Mouse (Mus musculus) kidney, adult 2 months (tissue): ENCODE results near the gene Ppp2ca. TPM values are rescaled to one million over a fixed set of nuclear protein-coding genes. Genes with fewer than 3 reads are reported as not detected.

Experiments
- DNase-seq: peaks from one replicate; pipeline ENCODE4 v3.0.0; 2021
- H3K27ac ChIP-seq: fragments of 200-500 bp; 2 replicates; pipeline ENCODE4 v1.5.1; 2012; ENCODE audit warnings: low read depth, low read length, control low read depth, inconsistent platforms; ENCODE audit not compliant: insufficient read depth
- H3K27me3 ChIP-seq: fragments of 200-500 bp; replicated peaks from 2 replicates; pipeline ENCODE4 v1.6.1; 2012; ENCODE audit warnings: mild to moderate bottlenecking, moderate library complexity, low read length, inconsistent platforms; ENCODE audit not compliant: control insufficient read depth, insufficient read depth
- H3K36me3 ChIP-seq: fragments of 200-500 bp; 2 replicates; pipeline ENCODE4 v1.6.1; 2012; ENCODE audit warnings: mild to moderate bottlenecking, moderate library complexity, low read length, inconsistent platforms; ENCODE audit not compliant: control insufficient read depth, insufficient read depth
- H3K4me1 ChIP-seq: fragments of 200-500 bp; 2 replicates; pipeline ENCODE4 v1.6.1; 2011; ENCODE audit warnings: low read length; ENCODE audit not compliant: control insufficient read depth, insufficient read depth
- H3K4me3 ChIP-seq: fragments of 200-500 bp; 2 replicates; pipeline ENCODE4 v1.5.1; 2011; ENCODE audit warnings: mild to moderate bottlenecking, low read depth, low read length, control low read depth; ENCODE audit not compliant: insufficient read depth
- CTCF ChIP-seq: fragments of 200-500 bp; conservative IDR thresholded peaks from 2 replicates; pipeline ENCODE4 v1.5.1; 2011; ENCODE audit warnings: low read depth, mild to moderate bottlenecking, control low read depth, low read length, moderate library complexity, mixed read lengths; ENCODE audit not compliant: insufficient read depth, insufficient read length
- POLR2A ChIP-seq: fragments of 200-500 bp; IDR thresholded peaks from one replicate; pipeline ENCODE4 v1.6.1; 2011; ENCODE audit warnings: low read depth, low read length, control low read depth
- WGBS: fragments of 180-500 bp; shearing (Covaris S2); methylation state at CpG from one replicate; pipeline ENCODE4 v1.1.7; 2018; 5-methylcytosine and 5-hydroxymethylcytosine counted together
- polyA plus RNA-seq: library from polyadenylated mRNA; depleted of rRNA; stranded (reverse); fragments of >200 nt; gene quantifications from 2 replicates; pipeline ENCODE4 v1.2.3, GENCODE M21; 2012

The Ppp2ca gene
- polyA plus RNA-seq, 1 experiment = 38.0 TPM

GRCm38 (mm10) chr11:52076742-52077352 is 21.6 kb upstream of the Ppp2ca start:
- H3K27ac ChIP-seq = no peak overlapping the region
- no peak for TF ChIP-seq POLR2A
- no peak for TF ChIP-seq CTCF

DNA sequence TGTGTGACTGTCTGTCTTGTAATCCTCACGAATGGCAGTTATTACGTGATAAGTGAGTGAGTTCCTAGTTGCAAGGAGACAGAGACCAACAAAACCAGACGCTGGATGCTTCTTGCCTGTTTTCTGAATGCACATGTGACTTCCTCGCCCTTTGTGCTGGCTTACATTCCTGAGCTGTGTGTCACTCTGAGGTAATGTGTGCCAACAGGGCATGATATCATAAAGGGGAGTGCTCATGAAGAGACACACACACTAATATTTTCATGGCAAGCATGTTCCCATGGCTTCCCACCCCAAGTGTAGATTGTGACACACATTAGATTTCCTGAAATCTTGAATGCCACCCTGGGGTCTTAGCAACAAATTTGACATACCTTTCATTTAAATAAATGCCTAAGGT is 20.5 kb upstream of the Ppp2ca start:
- Histone ChIP-seq H3K36me3 (no peaks in the 10 kb centered on the region), H3K4me1 (peaks cover 6% of the 10 kb centered on the region; the same call in 1 of the 2 replicates), H3K4me3 (no peak overlapping the region), H3K27ac (no peak overlapping the region), H3K27me3 (no peaks in the 10 kb centered on the region)
- WGBS = 46% methylated on average over 4 of the region's 4 CpGs
- DNase-seq = peak; percentile 43
- TF ChIP-seq CTCF (no peak), POLR2A (no peak)

More at GRCm38 (mm10) chr11:52076742-52077352, 21.6 kb upstream of the Ppp2ca start:
- Histone ChIP-seq H3K36me3 (no peaks in the 10 kb centered on the region), H3K4me1 (peaks cover 6% of the 10 kb centered on the region; the same call in 1 of the 2 replicates), H3K27me3 (no peaks in the 10 kb centered on the region), H3K4me3 (no peak overlapping the region)
- 80% methylated on average over 6 of the region's 6 CpGs for WGBS
- DNase-seq = no peak

DNA sequence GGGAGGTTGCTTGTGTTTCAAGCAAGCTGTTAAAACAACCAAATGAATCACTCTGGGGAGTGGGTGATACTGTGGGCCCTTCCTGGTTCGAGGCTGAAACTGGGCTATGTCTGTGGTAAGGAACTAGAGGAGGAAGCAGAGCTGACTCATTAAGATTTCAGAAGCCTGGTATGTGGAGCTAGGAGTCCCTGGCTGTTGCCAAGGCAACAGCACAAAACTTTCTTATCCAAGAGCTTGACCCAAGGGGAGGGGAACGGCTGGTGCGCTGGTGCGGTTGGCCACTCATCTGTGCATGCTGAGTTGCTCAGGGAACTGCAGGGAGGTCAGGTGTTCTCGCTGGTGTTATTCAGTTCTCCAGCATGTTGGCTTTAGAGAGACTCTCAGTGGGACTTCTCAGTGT is 18.5 kb upstream of the Ppp2ca start:
- H3K27ac ChIP-seq = no peak overlapping the region
- H3K4me3 ChIP-seq = no peak overlapping the region
- H3K27me3 ChIP-seq = no peaks in the 10 kb centered on the region
- 30% methylated on average over 5 of the region's 5 CpGs for WGBS
- no peak for TF ChIP-seq CTCF
- TF ChIP-seq POLR2A = no peak
- peak; percentile 44 for DNase-seq
- no peaks in the 10 kb centered on the region for H3K36me3 ChIP-seq
- peaks cover 6% of the 10 kb centered on the region; the same call in 1 of the 2 replicates for H3K4me1 ChIP-seq

DNA sequence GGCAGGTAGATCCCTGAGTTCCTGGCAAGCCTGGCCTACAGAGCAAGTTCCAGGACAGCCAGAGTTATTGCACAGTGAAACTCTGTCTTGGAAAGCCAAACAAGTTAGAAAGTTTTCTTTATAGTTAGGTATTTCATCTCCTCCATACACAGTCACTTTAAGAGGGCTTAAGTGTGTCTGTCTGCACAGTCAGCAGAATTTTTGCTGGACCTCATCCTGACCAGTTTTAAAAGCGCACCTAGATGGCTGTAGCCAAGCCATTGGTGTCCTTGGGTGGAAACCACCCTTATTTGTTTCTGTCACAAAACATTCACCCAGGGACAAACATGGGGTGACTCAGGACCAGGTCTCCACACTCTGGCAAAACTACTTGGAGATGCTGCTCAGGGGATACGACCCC is 17.8 kb upstream of the Ppp2ca start:
- no peak for TF ChIP-seq CTCF
- no peak for TF ChIP-seq POLR2A
- H3K4me1 ChIP-seq = peaks cover 6% of the 10 kb centered on the region; the same call in 1 of the 2 replicates
- H3K27ac ChIP-seq = no peak overlapping the region
- no peak for DNase-seq
- no peaks in the 10 kb centered on the region for H3K36me3 ChIP-seq
- 97% methylated on average over 2 of the region's 2 CpGs for WGBS
- H3K4me3 ChIP-seq = no peak overlapping the region
- no peaks in the 10 kb centered on the region for H3K27me3 ChIP-seq

GRCm38 (mm10) chr11:52085857-52086203 is 12.7 kb upstream of the Ppp2ca start:
- no peak overlapping the region for H3K4me3 ChIP-seq
- WGBS = 80% methylated on average over 4 of the region's 4 CpGs

DNA sequence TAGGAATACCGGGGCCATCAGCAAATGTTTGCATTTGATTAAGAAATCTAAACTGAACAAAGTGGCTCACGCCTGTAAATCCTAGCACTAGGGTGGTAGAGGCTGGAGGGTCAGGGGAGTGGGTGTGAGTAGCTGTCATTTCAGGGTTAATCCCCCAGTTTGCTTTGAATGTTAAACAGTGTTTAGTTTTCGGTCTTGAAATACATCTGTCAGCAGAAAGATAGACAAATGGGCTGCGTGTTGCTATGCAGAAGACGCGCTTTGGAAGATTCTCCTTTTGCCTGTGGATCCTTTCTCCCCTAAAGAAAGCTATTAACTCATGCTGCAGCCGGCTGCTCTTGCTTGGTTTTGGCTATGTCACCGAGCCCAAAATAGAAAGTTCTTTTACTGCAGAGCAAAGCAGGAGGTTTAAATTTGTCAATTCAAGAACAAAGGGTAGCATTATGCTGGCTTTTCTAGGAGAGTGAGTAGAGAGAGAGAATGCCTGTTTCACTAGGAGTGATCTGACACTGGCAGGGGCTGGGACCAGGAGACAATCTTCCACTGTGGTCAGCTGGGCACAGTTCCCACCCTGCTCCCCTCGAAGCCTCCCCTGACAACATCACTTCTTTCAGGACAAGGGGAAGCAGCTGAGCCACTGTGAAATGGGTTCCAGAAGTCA is 12.1 kb upstream of the Ppp2ca start:
- H3K36me3 ChIP-seq = no peaks in the 10 kb centered on the region
- no peaks in the 10 kb centered on the region for H3K4me1 ChIP-seq
- TF ChIP-seq POLR2A (no peak), CTCF (no peak)
- H3K4me3 ChIP-seq = no peak overlapping the region
- 75% methylated on average over 9 of the region's 9 CpGs for WGBS
- no peaks in the 10 kb centered on the region for H3K27me3 ChIP-seq
- no peak for DNase-seq
- H3K27ac ChIP-seq = no peak overlapping the region

More at GRCm38 (mm10) chr11:52085857-52086203, 12.7 kb upstream of the Ppp2ca start:
- H3K4me1 ChIP-seq = no peaks in the 10 kb centered on the region
- DNase-seq = no peak
- H3K36me3 ChIP-seq = no peaks in the 10 kb centered on the region
- H3K27ac ChIP-seq = no peak overlapping the region
- H3K27me3 ChIP-seq = no peaks in the 10 kb centered on the region
- TF ChIP-seq CTCF (no peak), POLR2A (no peak)

GRCm38 (mm10) chr11:52089291-52089690 is 9.2 kb upstream of the Ppp2ca start:
- 47% methylated on average over 8 of the region's 8 CpGs for WGBS
- DNase-seq = no peak

More at GRCm38 (mm10) chr11:52089291-52089690, 9.2 kb upstream of the Ppp2ca start:
- Histone ChIP-seq H3K27me3 (no peaks in the 10 kb centered on the region), H3K4me3 (no peak overlapping the region), H3K36me3 (no peaks in the 10 kb centered on the region), H3K4me1 (no peaks in the 10 kb centered on the region), H3K27ac (no peak overlapping the region)
- TF ChIP-seq POLR2A (no peak), CTCF (no peak)
